Mouse (Mus musculus): ENCODE measurements around the gene Wfdc3. TPM values are rescaled to one million over a fixed set of nuclear protein-coding genes. Genes with fewer than 3 reads are reported as not detected.

Wfdc3 gene
- polyA plus RNA-seq, 1 experiment from 2014 or later, result 1.1 TPM

DNA sequence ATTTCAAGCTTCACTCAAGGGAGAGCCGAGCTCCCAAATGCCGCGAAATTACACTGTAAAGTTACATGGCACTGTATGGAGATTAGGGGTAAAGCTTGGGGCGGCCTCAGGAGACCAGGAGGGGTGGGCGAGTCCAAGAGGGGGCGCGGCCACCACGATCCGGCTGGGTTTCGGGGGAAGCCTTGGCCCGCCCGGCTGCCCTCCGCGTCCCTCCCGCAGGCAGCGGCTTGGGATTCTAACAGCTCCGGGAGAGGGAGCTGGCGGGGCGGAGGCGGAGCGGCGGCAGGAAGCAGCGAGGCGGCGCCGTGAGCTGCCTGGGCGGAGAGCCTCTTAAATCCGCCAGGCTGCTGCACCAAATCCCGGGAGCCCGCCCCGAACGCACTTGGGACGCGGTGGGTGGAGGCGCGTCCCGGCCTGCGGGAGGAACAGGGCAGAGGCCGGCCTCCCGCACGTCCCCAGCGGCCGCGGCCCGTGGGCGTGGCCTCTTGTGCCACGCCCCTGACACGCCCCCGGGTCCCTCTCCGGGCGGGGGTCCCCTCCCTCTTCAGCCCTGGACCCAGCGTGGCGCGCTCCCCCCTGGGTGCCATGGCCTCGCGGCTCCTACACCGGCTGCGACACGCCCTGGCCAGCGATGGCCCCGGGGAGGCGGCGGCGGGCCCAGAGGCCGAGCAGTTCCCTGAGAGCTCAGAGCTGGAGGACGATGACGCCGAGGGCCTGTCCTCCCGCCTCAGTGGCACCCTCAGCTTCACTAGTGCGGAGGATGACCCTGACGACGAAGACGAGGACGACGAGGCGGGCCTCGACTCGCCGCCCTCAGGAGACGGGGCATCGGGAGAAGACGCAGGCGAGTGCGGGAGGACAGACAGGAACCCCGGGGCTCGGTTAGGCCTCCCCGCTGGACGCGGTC is 40.0 kb upstream of the Wfdc3 start, which contains the start of gene Snx21:
Gene Snx21 (plus strand): TSS at position 343 of the 907 bp plus-strand sequence.
- Histone ChIP-seq H3K27ac (replicated peaks) (peak within 1 kb of the TSS; percentile 73), H3K4me1 (peaks cover 19% of the 10 kb centered on the region), H3K27me3 (no peaks in the 10 kb centered on the region), H3K4me2 (replicated peaks) (peak within 1 kb of the TSS; percentile 70), H3K4me3 (peak within 1 kb of the TSS; percentile 77), H3K36me3 (0 out of 2 replicates have a peak, but pooled peaks cover 3% of the 10 kb centered on the region), H3K9me3 (no peaks in the 10 kb centered on the region), H3K9ac (replicated peaks) (peak within 1 kb of the TSS; percentile 68)
- WGBS, result under 1% methylated on average over 74 of the region's 89 CpGs
- peak; percentile 91 for ATAC-seq (replicated peaks)

DNA sequence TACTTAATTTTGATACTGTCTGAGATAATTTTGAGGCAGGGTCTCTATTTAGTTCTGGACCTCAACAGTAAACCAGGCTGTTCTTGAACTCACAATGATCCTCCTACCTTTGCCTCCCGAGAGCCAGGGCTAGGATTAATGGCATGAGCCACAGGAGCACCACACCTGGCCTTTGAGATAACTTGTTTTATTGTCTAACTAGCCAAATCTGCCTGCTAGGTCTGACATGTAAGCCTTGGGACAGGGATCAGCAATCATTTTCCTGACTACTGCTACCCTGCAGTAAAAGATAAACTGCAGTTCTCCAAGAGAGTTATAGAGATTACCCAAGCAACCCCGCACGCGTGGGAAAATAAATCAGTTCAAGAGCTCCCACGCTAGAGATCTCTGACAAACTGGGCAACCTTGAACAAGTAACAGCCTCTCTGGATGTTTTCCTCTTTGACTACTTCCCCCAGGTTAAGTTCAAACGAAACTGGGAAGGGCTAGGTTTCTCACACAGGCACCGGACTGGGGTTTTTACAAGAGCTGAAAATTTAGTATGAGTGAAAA is 39.2 kb upstream of the Wfdc3 start:
- no peaks in the 10 kb centered on the region for H3K27me3 ChIP-seq
- 14% methylated on average over 7 of the region's 7 CpGs for WGBS
- no peak overlapping the region for H3K27ac ChIP-seq (replicated peaks)
- H3K9me3 ChIP-seq, result no peaks in the 10 kb centered on the region
- no peaks in the 10 kb centered on the region for H3K36me3 ChIP-seq
- ATAC-seq (replicated peaks), result no peak
- peaks cover 19% of the 10 kb centered on the region for H3K4me1 ChIP-seq
- peak overlapping the region; percentile 68 for H3K9ac ChIP-seq (replicated peaks)
- H3K4me3 ChIP-seq, result peak overlapping the region; percentile 77
- H3K4me2 ChIP-seq (replicated peaks), result peak overlapping the region; percentile 70

DNA sequence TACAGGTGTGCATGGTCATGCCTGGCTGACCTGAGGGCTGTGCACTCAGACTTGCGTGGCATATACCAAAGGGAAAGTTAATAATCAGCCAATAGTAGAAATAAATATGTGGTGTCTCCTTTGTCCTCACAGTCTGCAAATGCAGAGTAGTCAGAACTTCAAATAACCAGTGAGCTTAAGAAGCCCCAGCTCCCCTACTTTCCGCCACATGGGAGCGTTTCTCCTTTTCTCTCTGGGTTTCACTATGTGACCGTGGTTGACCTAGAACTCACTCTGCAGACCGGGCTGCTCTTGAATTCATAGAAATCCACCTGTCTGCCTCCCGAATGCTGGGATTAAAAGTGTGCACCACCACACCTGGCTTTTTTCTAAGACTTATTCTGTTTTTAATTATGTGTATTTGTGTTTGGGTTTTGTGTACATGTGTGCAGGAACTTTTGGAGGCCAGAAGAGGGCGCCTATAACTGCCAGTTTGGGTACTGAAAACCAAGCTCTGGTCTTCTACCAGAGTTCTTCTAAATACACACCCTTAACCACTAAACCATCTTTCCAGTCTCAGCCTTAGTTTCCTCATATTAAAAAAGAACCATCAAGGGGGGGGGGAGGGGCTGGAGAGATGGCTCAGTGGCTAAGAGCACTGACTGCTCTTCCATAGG is 38.3 kb upstream of the Wfdc3 start:
- Histone ChIP-seq H3K4me2 (replicated peaks) (no peak overlapping the region), H3K9me3 (no peaks in the 10 kb centered on the region), H3K4me3 (no peak overlapping the region), H3K36me3 (no peaks in the 10 kb centered on the region), H3K9ac (replicated peaks) (no peak overlapping the region), H3K4me1 (peaks cover 19% of the 10 kb centered on the region), H3K27me3 (no peaks in the 10 kb centered on the region), H3K27ac (replicated peaks) (no peak overlapping the region)
- no peak for ATAC-seq (replicated peaks)
- WGBS, result 79% methylated on average over 7 of the region's 7 CpGs

DNA sequence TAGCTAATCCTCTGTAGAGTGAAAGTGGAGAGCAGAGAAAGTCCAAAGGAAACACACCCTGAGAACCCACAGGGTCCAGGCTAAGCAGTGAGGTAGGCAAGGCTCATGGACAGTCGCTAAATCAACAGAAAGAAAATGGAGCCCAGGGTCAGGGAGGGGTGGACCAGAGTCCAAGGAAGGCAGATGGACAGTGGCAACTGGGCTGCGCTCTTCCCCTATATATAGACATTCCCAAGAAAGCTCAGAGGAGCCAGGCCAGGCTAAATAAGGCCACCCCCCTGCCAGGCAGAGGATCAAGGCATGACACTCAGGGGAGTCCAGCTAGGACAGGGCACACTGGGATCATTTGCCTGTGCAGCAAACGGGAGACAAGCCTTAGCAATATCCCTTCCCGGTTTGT is 36.1 kb upstream of the Wfdc3 start:
- Histone ChIP-seq H3K4me2 (replicated peaks) (no peak overlapping the region), H3K4me3 (no peak overlapping the region), H3K9me3 (no peaks in the 10 kb centered on the region), H3K27me3 (no peaks in the 10 kb centered on the region), H3K36me3 (no peaks in the 10 kb centered on the region), H3K4me1 (peaks cover 15% of the 10 kb centered on the region), H3K27ac (replicated peaks) (no peak overlapping the region), H3K9ac (replicated peaks) (no peak overlapping the region)
- 74% methylated on average over 4 of the region's 4 CpGs for WGBS
- no peak for ATAC-seq (replicated peaks)

DNA sequence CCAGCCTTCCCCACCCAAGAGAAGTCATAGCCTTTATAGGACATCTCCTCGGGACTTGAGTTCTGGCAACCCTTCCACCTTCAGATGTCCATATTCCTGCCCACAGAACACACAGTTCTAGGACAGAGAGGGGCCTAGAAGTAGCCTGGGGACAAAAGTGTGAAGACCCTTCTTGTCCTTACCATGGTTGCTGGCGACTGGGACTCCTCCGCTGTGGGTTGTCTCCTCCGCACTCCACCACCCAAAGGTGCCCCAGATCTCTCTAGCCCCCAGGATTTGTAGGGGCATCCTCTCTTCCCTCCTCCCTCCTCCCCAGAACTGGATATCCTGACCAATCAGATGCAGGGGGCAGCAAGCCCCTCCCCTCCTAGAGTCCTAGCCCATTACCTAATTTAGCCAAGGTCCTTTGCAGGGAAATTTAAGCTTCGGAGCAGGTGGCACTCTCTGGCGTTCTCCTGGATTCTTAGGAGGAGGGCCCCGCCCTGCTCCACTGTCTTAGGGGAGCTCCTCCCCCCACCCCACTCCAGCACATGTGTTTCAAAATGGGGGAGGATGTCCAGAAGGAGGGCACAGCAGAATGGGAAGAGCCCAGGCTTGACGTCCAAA is 33.9 kb upstream of the Wfdc3 start, which contains the start of gene Tnnc2:
Gene Tnnc2 (minus strand): TSS at position 487 of the 606 bp plus-strand sequence.
- no peaks in the 10 kb centered on the region for H3K9me3 ChIP-seq
- no peak within 1 kb of the TSS for H3K27ac ChIP-seq (replicated peaks)
- H3K4me3 ChIP-seq, result no peak within 1 kb of the TSS
- H3K36me3 ChIP-seq, result no peaks in the 10 kb centered on the region
- H3K27me3 ChIP-seq, result no peaks in the 10 kb centered on the region
- no peak within 1 kb of the TSS for H3K4me2 ChIP-seq (replicated peaks)
- no peak for ATAC-seq (replicated peaks)
- H3K9ac ChIP-seq (replicated peaks), result no peak within 1 kb of the TSS
- 69% methylated on average over 8 of the region's 8 CpGs for WGBS
- no peaks in the 10 kb centered on the region for H3K4me1 ChIP-seq

DNA sequence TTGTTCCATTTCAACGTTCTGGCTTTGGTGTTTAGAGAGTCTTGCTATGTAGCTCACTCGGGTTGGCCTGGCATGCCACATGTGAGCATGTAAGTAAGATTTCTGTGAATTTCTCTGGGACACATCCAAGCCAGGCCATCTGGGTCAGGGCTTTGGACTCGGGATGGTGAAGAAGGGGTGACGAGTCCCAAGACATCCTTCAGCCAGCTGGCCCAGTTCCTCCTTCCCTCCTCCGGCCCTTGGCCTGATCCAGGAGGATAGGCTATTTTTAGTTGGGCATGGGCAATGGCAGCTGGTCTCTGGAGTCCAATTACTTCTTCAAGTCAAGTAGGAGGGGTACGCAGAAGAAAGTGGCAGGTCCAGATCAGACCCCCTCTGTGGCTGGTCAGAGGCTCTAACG is 33.1 kb upstream of the Wfdc3 start:
- Histone ChIP-seq H3K9me3 (no peaks in the 10 kb centered on the region), H3K4me2 (replicated peaks) (no peak overlapping the region), H3K27ac (replicated peaks) (no peak overlapping the region), H3K27me3 (no peaks in the 10 kb centered on the region), H3K4me1 (no peaks in the 10 kb centered on the region), H3K9ac (replicated peaks) (no peak overlapping the region), H3K36me3 (no peaks in the 10 kb centered on the region), H3K4me3 (no peak overlapping the region)
- WGBS, result 89% methylated on average over 7 of the region's 7 CpGs
- no peak for ATAC-seq (replicated peaks)

DNA sequence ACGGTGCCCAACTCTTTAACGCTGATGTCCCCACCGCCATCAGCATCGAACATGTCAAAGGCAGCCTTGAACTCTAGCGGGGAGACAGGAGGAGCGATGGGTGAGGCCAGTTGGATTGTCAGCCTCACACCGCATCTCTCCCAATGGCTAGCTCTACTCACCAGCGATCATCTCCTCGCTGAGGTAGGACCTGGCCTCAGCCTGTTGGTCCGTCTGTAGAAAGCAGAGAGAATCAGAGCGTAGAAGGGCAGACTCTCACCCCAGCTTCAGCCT is 32.2 kb upstream of the Wfdc3 start:
- H3K27me3 ChIP-seq, result no peaks in the 10 kb centered on the region
- H3K4me3 ChIP-seq, result no peak overlapping the region
- H3K4me1 ChIP-seq, result no peaks in the 10 kb centered on the region
- no peaks in the 10 kb centered on the region for H3K36me3 ChIP-seq
- 95% methylated on average over 11 of the region's 11 CpGs for WGBS
- no peak for ATAC-seq (replicated peaks)
- no peak overlapping the region for H3K4me2 ChIP-seq (replicated peaks)
- no peak overlapping the region for H3K27ac ChIP-seq (replicated peaks)
- no peak overlapping the region for H3K9ac ChIP-seq (replicated peaks)
- no peaks in the 10 kb centered on the region for H3K9me3 ChIP-seq

DNA sequence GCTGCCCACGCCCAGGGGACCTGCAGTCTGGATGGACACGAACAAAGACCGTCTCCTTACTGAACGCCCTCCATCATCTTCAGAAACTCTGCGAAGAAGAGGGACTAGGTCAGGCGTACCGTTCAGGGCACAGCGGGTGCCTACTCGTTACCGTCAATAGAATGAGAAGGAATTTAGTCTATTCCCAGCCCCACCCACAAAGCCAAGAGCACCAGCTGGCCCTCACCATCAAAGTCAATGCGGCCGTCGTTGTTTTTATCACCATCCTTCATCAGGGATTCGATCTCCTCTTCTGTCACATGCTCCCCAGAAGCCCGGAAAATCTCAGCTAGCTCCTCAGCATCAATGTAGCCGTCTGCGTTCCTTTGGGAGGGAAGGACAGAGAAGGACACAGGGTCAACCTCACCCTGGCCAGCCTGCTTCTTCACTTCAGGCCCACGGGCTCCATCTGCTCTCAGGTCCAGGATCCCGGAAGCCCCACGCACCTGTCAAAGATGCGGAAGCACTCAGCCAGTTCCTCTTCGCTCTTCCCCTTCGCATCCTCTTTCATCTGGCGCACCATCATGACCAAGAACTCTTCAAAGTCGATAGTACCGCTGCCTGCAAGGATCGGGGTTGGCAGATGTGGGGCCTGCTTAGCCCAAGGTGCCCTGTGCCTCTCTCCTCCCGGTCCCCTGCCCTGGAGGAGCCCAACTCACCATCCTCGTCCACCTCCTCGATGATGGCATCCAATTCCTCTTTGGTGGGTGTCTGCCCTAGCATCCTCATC is 31.7 kb upstream of the Wfdc3 start:
- WGBS, result 85% methylated on average over 30 of the region's 30 CpGs
- no peak for ATAC-seq (replicated peaks)
- H3K4me2 ChIP-seq (replicated peaks), result no peak overlapping the region
- H3K4me3 ChIP-seq, result no peak overlapping the region
- no peaks in the 10 kb centered on the region for H3K36me3 ChIP-seq
- no peaks in the 10 kb centered on the region for H3K9me3 ChIP-seq
- no peak overlapping the region for H3K27ac ChIP-seq (replicated peaks)
- H3K9ac ChIP-seq (replicated peaks), result no peak overlapping the region
- H3K4me1 ChIP-seq, result no peaks in the 10 kb centered on the region
- no peaks in the 10 kb centered on the region for H3K27me3 ChIP-seq

DNA sequence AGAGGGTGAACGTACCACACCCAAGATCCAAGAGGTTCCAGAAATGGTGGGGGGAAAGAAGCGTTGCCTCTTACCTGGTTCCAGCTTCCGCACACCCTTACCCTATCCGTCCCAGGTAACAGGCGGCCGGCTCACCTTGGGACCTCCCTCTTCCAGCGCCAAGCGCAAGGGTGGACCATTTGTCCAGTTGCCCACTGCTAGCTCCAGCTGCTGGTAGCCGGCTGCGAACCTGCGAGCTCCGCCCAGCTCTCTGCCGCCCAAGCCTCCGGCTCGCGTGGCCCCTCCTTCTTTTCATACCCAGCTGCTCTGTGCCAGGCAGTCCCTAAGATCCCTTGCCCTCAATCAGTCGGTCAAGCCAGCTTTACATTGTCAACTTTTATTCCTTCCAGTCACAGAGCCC is 31.1 kb upstream of the Wfdc3 start:
- no peaks in the 10 kb centered on the region for H3K9me3 ChIP-seq
- no peaks in the 10 kb centered on the region for H3K36me3 ChIP-seq
- 72% methylated on average over 17 of the region's 17 CpGs for WGBS
- H3K4me3 ChIP-seq, result no peak overlapping the region
- no peaks in the 10 kb centered on the region for H3K27me3 ChIP-seq
- no peak for ATAC-seq (replicated peaks)
- H3K4me2 ChIP-seq (replicated peaks), result no peak overlapping the region
- H3K27ac ChIP-seq (replicated peaks), result no peak overlapping the region
- peaks cover 6% of the 10 kb centered on the region for H3K4me1 ChIP-seq
- no peak overlapping the region for H3K9ac ChIP-seq (replicated peaks)

DNA sequence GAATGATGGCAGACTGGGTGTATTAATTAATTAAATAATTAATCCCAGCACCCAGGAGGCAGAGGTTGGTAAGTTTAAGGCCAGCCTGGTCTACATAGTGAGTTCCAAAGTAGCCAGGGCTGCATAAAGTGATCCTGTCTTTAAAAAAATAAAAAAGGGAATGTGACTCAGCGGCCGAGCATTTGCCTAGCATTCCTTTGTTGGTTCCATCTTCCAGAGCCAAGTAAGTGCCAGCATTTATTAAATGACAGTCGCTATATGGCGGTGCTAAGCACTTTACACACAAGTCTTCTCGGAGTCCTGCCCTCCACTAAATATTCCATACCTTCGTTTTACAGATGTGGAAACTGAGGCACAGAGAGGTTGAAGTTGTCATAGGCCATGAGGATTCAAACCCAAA is 30.4 kb upstream of the Wfdc3 start:
- no peak for ATAC-seq (replicated peaks)
- H3K4me2 ChIP-seq (replicated peaks), result no peak overlapping the region

DNA sequence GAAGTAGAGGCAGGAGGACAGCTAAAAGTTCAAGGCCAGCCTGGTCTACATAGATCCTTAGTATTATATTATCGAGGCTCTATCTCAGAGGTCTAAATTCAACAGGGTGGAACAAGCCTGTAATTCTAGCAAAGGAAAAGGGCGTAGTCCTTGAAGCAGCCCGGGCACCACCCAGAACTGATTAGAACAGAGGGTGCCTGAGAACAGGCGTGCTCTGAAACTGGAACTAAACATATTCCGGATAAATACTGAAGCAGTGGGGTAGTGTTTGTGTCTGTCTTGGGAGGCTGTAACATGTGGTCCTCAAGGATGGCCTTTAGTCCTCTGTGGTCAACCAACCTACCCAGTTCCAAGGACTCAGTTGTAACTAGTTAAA is 28.2 kb upstream of the Wfdc3 start:
- no peak for ATAC-seq (replicated peaks)
- no peak overlapping the region for H3K4me2 ChIP-seq (replicated peaks)
- H3K9ac ChIP-seq (replicated peaks), result no peak overlapping the region
- no peak overlapping the region for H3K27ac ChIP-seq (replicated peaks)
- no peaks in the 10 kb centered on the region for H3K9me3 ChIP-seq
- H3K36me3 ChIP-seq, result no peaks in the 10 kb centered on the region
- 88% methylated on average over 5 of the region's 5 CpGs for WGBS
- no peaks in the 10 kb centered on the region for H3K27me3 ChIP-seq
- H3K4me1 ChIP-seq, result peaks cover 25% of the 10 kb centered on the region
- H3K4me3 ChIP-seq, result no peak overlapping the region

More for the DNA sequence above, 30.4 kb upstream of the Wfdc3 start:
- Histone ChIP-seq H3K9me3 (no peaks in the 10 kb centered on the region), H3K9ac (replicated peaks) (no peak overlapping the region), H3K4me1 (peaks cover 12% of the 10 kb centered on the region), H3K27ac (replicated peaks) (no peak overlapping the region), H3K4me3 (no peak overlapping the region), H3K36me3 (no peaks in the 10 kb centered on the region), H3K27me3 (no peaks in the 10 kb centered on the region)
- WGBS, result 90% methylated on average over 6 of the region's 6 CpGs

Measured in forebrain, embryonic 15.5 days (tissue).